Mouse (Mus musculus) heart, embryonic 14.5 days (tissue): ENCODE results near the gene Rnase11. TPM values are rescaled to one million over a fixed set of nuclear protein-coding genes. Genes with fewer than 3 reads are reported as not detected.
"Not testable (repeated sequence)": the region's sequence is repeated elsewhere in the genome, so short reads cannot be mapped to it uniquely, and the experiment has no call there.

Experiments used
- ATAC-seq: fragments of 200-750 bp; cut with Nextera tagmentation; 2 replicates; pipeline ENCODE4 v1.8.0; 2017; ENCODE audit warnings: low read depth, moderate TSS enrichment; ENCODE audit not compliant: insufficient number of reproducible peaks, insufficient read depth, low FRiP score
- H3K27ac ChIP-seq, 2 experiments: fragments of 200-500 bp in 1 of 2; fragments of 300-500 bp in 1 of 2; sonication (generic) in 1 of 2; replicated peaks in 1 of 2; 2 replicates each; pipeline ENCODE4 v1.5.1; 2012 to 2014; ENCODE audit warnings: low read depth in 2 of 2, low read length in 2 of 2, control low read depth in 1 of 2, mild to moderate bottlenecking in 1 of 2, mixed read lengths in 1 of 2; ENCODE audit not compliant: control insufficient read depth in 1 of 2, insufficient read depth in 1 of 2
- H3K27me3 ChIP-seq: fragments of 300-500 bp; sonication (generic); 2 replicates; pipeline ENCODE4 v1.6.1; 2014; ENCODE audit warnings: mild to moderate bottlenecking, low read length, control low read depth; ENCODE audit not compliant: control insufficient read depth, insufficient read depth
- H3K36me3 ChIP-seq: fragments of 300-500 bp; sonication (generic); 2 replicates; pipeline ENCODE4 v1.6.1; 2014; ENCODE audit warnings: mild to moderate bottlenecking, control low read depth, low read length, mixed read lengths; ENCODE audit not compliant: control insufficient read depth, insufficient read depth
- H3K4me1 ChIP-seq, 2 experiments: fragments of 200-500 bp in 1 of 2; fragments of 300-500 bp in 1 of 2; sonication (generic) in 1 of 2; 2 replicates each; pipeline ENCODE4 v1.6.1; 2012 to 2014; ENCODE audit warnings: low read length in 2 of 2, control low read depth in 1 of 2, mixed read lengths in 1 of 2; ENCODE audit not compliant: control insufficient read depth in 2 of 2, insufficient read depth in 2 of 2
- H3K4me2 ChIP-seq: fragments of 300-500 bp; sonication (generic); 2 replicates; pipeline ENCODE4 v1.6.1; 2014; ENCODE audit warnings: mild to moderate bottlenecking, low read length
- H3K4me3 ChIP-seq, 2 experiments: fragments of 200-500 bp in 1 of 2; fragments of 300-500 bp in 1 of 2; sonication (generic) in 1 of 2; 2 replicates each; pipeline ENCODE4 v1.5.1; 2012 to 2014; ENCODE audit warnings: low read length in 2 of 2, mild to moderate bottlenecking in 2 of 2, control low read depth in 1 of 2, low read depth in 1 of 2, moderate library complexity in 1 of 2; ENCODE audit not compliant: control insufficient read depth in 1 of 2, insufficient read depth in 1 of 2
- H3K9ac ChIP-seq: fragments of 300-500 bp; sonication (generic); 2 replicates; pipeline ENCODE4 v1.6.1; 2014; ENCODE audit warnings: mild to moderate bottlenecking, low read length
- H3K9me3 ChIP-seq: fragments of 300-500 bp; sonication (generic); 2 replicates; pipeline ENCODE4 v1.6.1; 2016; ENCODE audit warnings: low read length, control low read depth; ENCODE audit not compliant: control insufficient read depth
- WGBS: fragments of 180-500 bp; shearing (Covaris S2); extraction: QIAGEN DNeasy Blood & Tissue Kit; methylation state at CpG from one replicate; pipeline ENCODE4 v1.1.7; 2014; 5-methylcytosine and 5-hydroxymethylcytosine counted together
- polyA plus RNA-seq: library from polyadenylated mRNA; unstranded; fragments of >200 nt; fragmentation: Nextera tagmentation; extraction: Ambion mirVana; gene quantifications from 2 replicates; pipeline ENCODE4 v1.2.1, GENCODE M21; 2014

The Rnase11 gene
- polyA plus RNA-seq, 1 experiment from 2014 or later: not detected

DNA sequence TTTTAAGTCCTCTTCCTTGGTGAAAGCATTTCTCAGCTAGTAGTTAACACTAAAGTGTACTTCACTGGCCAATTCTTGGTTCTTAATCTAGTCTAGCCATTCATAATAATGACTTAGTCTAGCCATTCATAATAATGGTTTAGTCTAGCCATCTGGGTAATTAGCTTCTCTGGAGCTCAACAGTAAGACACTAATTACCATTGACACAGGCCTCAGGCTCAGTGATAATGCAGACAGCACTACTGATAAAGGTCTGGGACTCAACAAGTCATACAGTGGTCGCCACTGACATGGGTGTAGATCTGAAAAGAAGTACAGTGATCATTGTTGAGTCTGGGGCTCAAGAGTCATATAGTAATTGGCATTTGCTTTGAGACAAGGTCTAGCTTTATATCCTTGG is 25.1 kb downstream of the Rnase11 start:
- H3K27me3 ChIP-seq: no peaks in the 10 kb centered on the region
- no peaks in the 10 kb centered on the region for H3K36me3 ChIP-seq
- no peak overlapping the region for H3K4me2 ChIP-seq
- no peaks in the 10 kb centered on the region for H3K4me1 ChIP-seq
- H3K27ac ChIP-seq: no peak overlapping the region
- no peak for ATAC-seq
- H3K9ac ChIP-seq: no peak overlapping the region
- peaks cover 5% of the 10 kb centered on the region for H3K9me3 ChIP-seq
- no peak overlapping the region for H3K4me3 ChIP-seq
- WGBS: 72% methylated on average over 1 of the region's 1 CpGs

DNA sequence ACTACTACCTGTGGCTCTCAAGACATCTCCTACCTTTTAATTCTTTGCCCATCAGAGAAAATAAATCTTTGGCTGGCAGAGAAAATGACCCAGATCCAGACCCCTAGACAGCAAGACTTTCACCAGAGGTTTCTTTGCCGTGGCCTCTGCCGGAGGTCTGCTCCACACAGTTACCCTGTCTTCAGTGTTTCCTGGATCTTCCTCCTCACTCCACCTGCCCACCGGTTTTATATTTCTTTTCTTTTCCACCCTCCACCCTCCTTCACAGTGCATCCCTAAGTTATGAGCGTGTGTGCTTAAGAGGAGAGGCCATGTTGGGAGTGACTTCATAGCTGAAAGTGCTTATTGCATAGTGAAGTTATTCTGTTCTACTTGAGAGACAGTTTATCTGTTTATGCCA is 26.5 kb downstream of the Rnase11 start:
- WGBS: 76% methylated on average over 4 of the region's 4 CpGs
- H3K4me3 ChIP-seq: no peak overlapping the region
- H3K4me2 ChIP-seq: no peak overlapping the region
- no peak for ATAC-seq
- H3K4me1 ChIP-seq: no peaks in the 10 kb centered on the region
- no peak overlapping the region for H3K9ac ChIP-seq
- no peaks in the 10 kb centered on the region for H3K27me3 ChIP-seq
- no peak overlapping the region for H3K27ac ChIP-seq
- H3K36me3 ChIP-seq: no peaks in the 10 kb centered on the region
- peaks cover 7% of the 10 kb centered on the region for H3K9me3 ChIP-seq

DNA sequence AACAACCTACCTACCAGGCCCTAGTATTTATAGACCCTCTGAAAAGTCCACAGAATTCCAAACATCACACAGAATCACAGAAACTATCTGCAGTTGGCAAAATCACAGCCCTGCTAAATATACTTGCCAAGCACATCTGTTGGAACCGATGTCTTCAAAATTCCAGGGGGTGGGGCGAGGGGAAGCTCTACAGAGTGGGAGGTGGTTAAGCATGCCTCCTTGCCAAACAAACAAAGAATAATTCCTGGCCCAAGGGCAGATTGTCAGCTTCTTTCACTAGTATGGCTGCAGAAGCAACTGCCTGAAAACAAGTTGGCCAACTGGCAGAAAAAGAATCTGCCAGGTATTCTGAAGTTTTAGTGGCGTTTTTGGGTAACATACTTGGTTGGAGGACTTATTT is 32.7 kb downstream of the Rnase11 start:
- H3K27ac ChIP-seq: peak overlapping the region in 1 of 2 experiments; percentile 2; a peak in 1 of 4 replicates
- 47% methylated on average over 3 of the region's 3 CpGs for WGBS
- no peak overlapping the region for H3K4me2 ChIP-seq
- H3K4me1 ChIP-seq: no peaks in the 10 kb centered on the region; a peak in 1 of 4 replicates
- no peak for ATAC-seq
- no peak overlapping the region for H3K4me3 ChIP-seq
- no peaks in the 10 kb centered on the region for H3K27me3 ChIP-seq
- no peak overlapping the region for H3K9ac ChIP-seq
- H3K36me3 ChIP-seq: no peaks in the 10 kb centered on the region
- H3K9me3 ChIP-seq: peaks cover 7% of the 10 kb centered on the region

DNA sequence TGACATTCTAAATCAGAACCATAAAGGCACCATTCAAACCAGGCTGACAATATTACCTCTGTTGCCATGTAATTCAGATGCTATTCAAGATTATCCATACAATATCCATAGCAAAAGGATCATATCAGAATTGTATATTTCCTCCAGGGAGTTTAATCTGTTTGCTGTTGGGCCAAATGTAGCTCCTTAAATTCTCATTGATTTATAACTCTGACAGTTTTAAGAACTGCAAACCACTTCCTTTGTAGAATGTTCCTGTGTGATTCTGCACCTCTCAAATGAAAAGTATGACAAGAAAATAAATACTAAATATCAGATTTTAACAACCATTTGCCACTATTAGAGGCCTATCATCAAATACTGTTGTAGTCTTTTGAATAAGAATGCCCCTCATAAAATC is 34.2 kb downstream of the Rnase11 start:
- no peaks in the 10 kb centered on the region; a peak in 1 of 4 replicates for H3K4me1 ChIP-seq
- no peaks in the 10 kb centered on the region for H3K36me3 ChIP-seq
- H3K4me2 ChIP-seq: no peak overlapping the region
- no peak overlapping the region for H3K9ac ChIP-seq
- no peak overlapping the region for H3K27ac ChIP-seq
- H3K27me3 ChIP-seq: no peaks in the 10 kb centered on the region
- H3K4me3 ChIP-seq: no peak overlapping the region
- peaks cover 11% of the 10 kb centered on the region for H3K9me3 ChIP-seq
- no peak for ATAC-seq

DNA sequence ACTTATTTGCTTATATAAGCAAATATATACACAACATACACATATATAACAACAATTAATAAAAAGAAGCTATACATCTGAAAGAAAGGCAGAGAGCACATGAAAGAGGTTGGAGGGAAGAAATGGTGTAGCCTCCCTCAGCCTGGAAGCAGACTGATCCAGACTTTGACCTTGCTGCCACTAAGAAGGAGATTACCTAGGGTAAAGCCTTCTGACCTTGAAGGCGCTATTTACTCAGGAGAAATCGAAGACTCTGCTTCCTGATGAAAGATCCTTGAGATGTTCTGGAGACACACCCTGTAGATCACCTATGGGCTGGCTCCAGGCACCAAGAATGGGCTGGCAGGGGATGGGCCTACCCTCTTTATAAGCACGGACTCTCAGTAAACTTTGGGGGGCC is 35.2 kb downstream of the Rnase11 start:
- not testable (repeated sequence) for H3K27ac ChIP-seq, H3K9me3 ChIP-seq, H3K9ac ChIP-seq, H3K4me1 ChIP-seq, H3K36me3 ChIP-seq, H3K27me3 ChIP-seq, H3K4me2 ChIP-seq, ATAC-seq, H3K4me3 ChIP-seq
- 72% methylated on average over 3 of the region's 3 CpGs for WGBS

DNA sequence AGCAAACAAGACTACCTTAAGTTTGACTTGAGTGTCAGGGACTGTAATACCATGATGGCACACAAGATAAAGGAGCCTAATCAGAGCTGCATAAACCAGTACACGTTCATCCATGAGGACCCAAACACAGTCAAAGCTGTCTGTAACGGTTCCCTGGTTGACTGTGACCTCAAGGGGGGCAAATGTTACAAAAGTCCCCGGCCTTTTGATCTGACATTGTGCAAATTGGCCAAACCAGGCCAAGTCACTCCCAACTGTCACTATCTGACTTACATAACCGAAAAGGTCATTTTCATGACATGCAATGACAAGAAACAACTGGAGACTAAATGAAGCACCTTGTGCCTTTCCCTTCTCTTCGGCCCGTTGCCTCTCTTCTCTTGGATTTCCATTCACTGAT is 40.4 kb downstream of the Rnase11 start:
- Histone ChIP-seq H3K27me3 (no peaks in the 10 kb centered on the region), H3K9me3 (0 out of 2 replicates have a peak, but pooled peaks cover 3% of the 10 kb centered on the region), H3K36me3 (no peaks in the 10 kb centered on the region), H3K4me2 (no peak overlapping the region), H3K27ac (peak overlapping the region; percentile 74 to 95), H3K4me1 (peaks cover 16 to 17% of the 10 kb centered on the region in 2 experiments), H3K9ac (no peak overlapping the region), H3K4me3 (no peak overlapping the region)
- 83% methylated on average over 6 of the region's 6 CpGs for WGBS
- no peak for ATAC-seq

DNA sequence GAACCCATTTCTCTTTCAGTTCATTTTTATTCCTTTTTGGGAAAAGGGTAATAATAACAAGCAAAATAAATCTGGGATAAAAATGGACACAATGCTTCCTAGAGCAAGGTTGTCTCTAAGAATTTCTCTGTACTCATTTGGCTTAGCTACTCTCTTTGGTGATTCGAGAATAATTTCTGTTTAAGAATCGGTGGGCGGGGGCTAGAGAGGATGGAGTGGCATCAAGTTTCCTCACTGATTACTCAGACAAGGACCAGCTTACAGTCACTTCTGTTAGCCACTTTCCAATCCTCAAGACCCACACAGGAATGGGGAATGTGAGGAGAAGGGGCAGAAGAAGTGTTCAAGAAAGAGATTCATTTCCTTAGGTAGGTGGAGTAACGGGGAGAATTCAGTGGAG is 41.2 kb downstream of the Rnase11 start:
- no peak overlapping the region for H3K4me2 ChIP-seq

More for the DNA sequence above, 41.2 kb downstream of the Rnase11 start:
- ATAC-seq: no peak
- Histone ChIP-seq H3K27me3 (no peaks in the 10 kb centered on the region), H3K4me3 (no peak overlapping the region), H3K36me3 (no peaks in the 10 kb centered on the region), H3K27ac (peak overlapping the region; percentile 74 to 95), H3K4me1 (peaks cover 16 to 17% of the 10 kb centered on the region in 2 experiments), H3K9me3 (0 out of 2 replicates have a peak, but pooled peaks cover 3% of the 10 kb centered on the region), H3K9ac (no peak overlapping the region)
- 70% methylated on average over 4 of the region's 4 CpGs for WGBS
